Mouse (Mus musculus) adrenal gland, postnatal 4 days (tissue): Measurements from ENCODE around the gene Gm28510. TPM values are rescaled to one million over a fixed set of nuclear protein-coding genes. Genes with fewer than 3 reads are reported as not detected.
"Not testable (repeated sequence)": the region's sequence is repeated elsewhere in the genome, so short reads cannot be mapped to it uniquely, and the experiment has no call there.

Experiments used
- DNase-seq, 2 experiments: peaks; one replicate each; pipeline ENCODE4 v3.0.0; 2021 to 2022; ENCODE audit warnings: low spot score in 2 of 2, mixed read lengths in 2 of 2
- long read RNA-seq, 2 experiments: library from polyadenylated mRNA; stranded (forward); transcript quantifications; one replicate each; pipeline ENCODE4 v2.0.0; 2021
- total RNA-seq, 2 experiments: library from RNA; stranded (reverse); gene quantifications; 2 replicates each; pipeline ENCODE4 v1.2.3; 2021

The Gm28510 gene
- not detected for total RNA-seq
- long read RNA-seq, experiment 1, result 0 reads
- long read RNA-seq, experiment 2, result 0 reads

DNA sequence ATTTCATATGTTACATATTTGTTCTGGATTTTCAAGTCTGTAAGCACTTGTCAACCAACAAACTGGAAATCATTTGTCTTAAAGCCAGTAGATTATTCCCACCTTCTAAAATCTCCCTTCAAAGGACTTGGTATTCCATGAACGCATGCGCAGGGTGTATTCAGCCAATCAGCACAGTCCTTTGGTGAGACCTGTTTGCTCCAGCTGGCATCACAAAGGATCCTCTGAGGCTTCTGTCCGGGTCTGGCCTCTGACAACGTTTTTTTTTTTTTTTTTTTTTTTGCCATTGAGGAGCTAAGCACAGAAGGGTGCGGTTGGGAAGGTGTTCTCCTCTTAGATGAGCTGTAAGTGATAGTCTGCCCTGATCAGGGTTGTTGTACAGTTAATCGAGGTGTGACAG lies at the start of gene Gm28510:
TSS of gene Gm28510 (plus strand) at position 301 of the 400 bp plus-strand sequence.
- not testable (repeated sequence) for DNase-seq

Other genes with a start within 250 kb of the Gm28510 start
- not detected for gene Gm20834, start 88.1 kb upstream of the Gm28510 start, total RNA-seq
- gene Gm20737, start 123.3 kb downstream of the Gm28510 start, total RNA-seq, result not detected
- not detected for gene Gm21775, start 140.7 kb downstream of the Gm28510 start, total RNA-seq
- not detected for gene Gm21900, start 203.6 kb downstream of the Gm28510 start, total RNA-seq